Mouse (Mus musculus) liver, postnatal 0 days (tissue): ENCODE measurements around the gene Slc12a3.

ENCODE experiments used
- CTCF ChIP-seq: sonication (generic); IDR thresholded peaks from 2 replicates; pipeline ENCODE4 v1.5.1; 2016; ENCODE audit warnings: antibody characterized with exemption, low read depth
- EP300 ChIP-seq: IDR thresholded peaks from 2 replicates; pipeline ENCODE4 v1.6.1; 2016; ENCODE audit warnings: antibody characterized with exemption, low read depth, mild to moderate bottlenecking

DNA sequence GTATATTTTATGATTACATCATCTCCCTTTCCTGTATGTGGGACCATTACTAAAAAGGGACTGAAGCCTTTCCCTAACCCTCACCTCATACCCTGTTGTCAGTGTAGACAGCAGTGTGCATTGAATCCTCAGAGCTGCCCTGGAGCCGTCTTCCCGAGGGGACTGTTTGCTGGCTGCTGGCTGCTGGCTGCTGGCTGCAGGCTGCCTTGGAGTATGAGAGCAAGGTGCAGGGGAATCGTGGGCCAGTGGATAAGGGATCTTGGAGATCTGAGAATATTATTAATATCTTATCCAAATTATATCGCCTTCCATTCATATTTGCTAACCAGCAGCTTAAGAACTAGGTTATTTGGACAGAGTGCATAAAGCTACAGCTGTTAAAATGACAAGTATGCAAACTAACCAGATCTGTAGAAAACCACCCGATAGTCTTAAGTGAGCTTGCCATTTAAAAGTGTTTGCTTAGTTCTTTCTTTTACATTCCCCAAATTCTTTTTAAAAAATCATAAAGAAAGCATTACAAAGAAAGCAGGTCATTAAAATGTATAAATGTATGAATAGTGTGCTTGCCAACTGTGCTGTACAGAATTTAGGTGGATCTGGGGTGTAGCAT, 48.9 kb upstream of the Slc12a3 start:
- TF ChIP-seq CTCF (no peak), EP300 (no peak)
